Mouse (Mus musculus) Patski (cell line): ENCODE data around the gene Gabrg2. TPM values are rescaled to one million over a fixed set of nuclear protein-coding genes. Genes with fewer than 3 reads are reported as not detected.

Source experiments
- ATAC-seq: fragments of 100-300 bp; one replicate; pipeline ENCODE4 v1.8.0; 2021
- CTCF ChIA-PET: fragments of 350-600 bp; sonication (Branson Sonifier 250); formaldehyde crosslinking; loops from one replicate; lab custom pipeline; 2022; ENCODE audit warnings: inconsistent platforms; lab: Charles Lee
- POLR2A ChIA-PET: fragments of 350-600 bp; sonication (Branson Sonifier 250); formaldehyde crosslinking; loops from one replicate; lab custom pipeline; 2022; ENCODE audit warnings: antibody characterized with exemption, inconsistent platforms; lab: Charles Lee
- DNase-seq: peaks from one replicate; pipeline ENCODE4 v3.0.0-alpha.2; 2011; ENCODE audit warnings: low read depth, low spot score
- H3K27me3 ChIP-seq: fragments of 371-371 bp; one replicate; pipeline ENCODE4 v1.5.1; 2021
- CTCF ChIP-seq: fragments of 100-300 bp; IDR thresholded peaks from one replicate; pipeline ENCODE4 v1.5.1; 2021
- in situ Hi-C: fragments of 300-500 bp; cut with MboI; formaldehyde crosslinking; loops from 3 replicates; pipeline ENCODE4 v1.11.1; 2018; ENCODE audit warnings: low pct_unique_long_range_greater_than_20kb, mixed read lengths
- polyA plus RNA-seq: library from polyadenylated mRNA; unstranded; gene quantifications from one replicate; pipeline ENCODE4 v1.2.3, GENCODE M21; 2021

Gene Gabrg2
- polyA plus RNA-seq, 1 experiment from 2014 or later, result not detected

GRCm38 (mm10) chr11:41914066-41914465 lies 86.6 kb downstream of the Gabrg2 start:
- ChIA-PET CTCF (no interaction called here), POLR2A (no interaction called here)
- H3K27me3 ChIP-seq, result no peaks in the 10 kb centered on the region
- in situ Hi-C loops, result no loop called here
- no peak for TF ChIP-seq CTCF
- ATAC-seq, result no peak
- DNase-seq, result no peak

GRCm38 (mm10) chr11:41903661-41904060 lies 97.0 kb downstream of the Gabrg2 start:
- CTCF ChIA-PET, result no interaction called here
- ATAC-seq (no peak), DNase-seq (no peak)
- H3K27me3 ChIP-seq, result no peaks in the 10 kb centered on the region
- in situ Hi-C loops, result no loop called here
- TF ChIP-seq CTCF, result no peak
- POLR2A ChIA-PET, result no interaction called here

Other genes starting within 250 kb of the Gabrg2 start
- not detected for gene Gabra1, start 182.1 kb upstream of the Gabrg2 start, polyA plus RNA-seq